Mouse (Mus musculus) neural tube, embryonic 13.5 days (tissue): ENCODE measurements at regions not wholly inside any gene's neighbourhood (a gene's known extent, or its start where the extent isn't known, plus 50 kb on each side); places are given as distances from the start of the nearest gene placed in this dataset.

Experiments used
- ATAC-seq: fragments of 200-750 bp; cut with Nextera tagmentation; 2 replicates; pipeline ENCODE4 v1.8.0; 2017; ENCODE audit warnings: low read depth, mild to moderate bottlenecking, moderate TSS enrichment, moderate library complexity
- H3K27ac ChIP-seq: fragments of 300-500 bp; sonication (generic); replicated peaks from 2 replicates; pipeline ENCODE4 v1.5.1; 2015; ENCODE audit warnings: moderate library complexity, mild to moderate bottlenecking, inconsistent platforms
- H3K27me3 ChIP-seq: fragments of 300-500 bp; sonication (generic); 2 replicates; pipeline ENCODE4 v1.6.1; 2015; ENCODE audit warnings: mild to moderate bottlenecking, inconsistent platforms
- H3K36me3 ChIP-seq: fragments of 300-500 bp; sonication (generic); 2 replicates; pipeline ENCODE4 v1.6.1; 2015; ENCODE audit warnings: mild to moderate bottlenecking, inconsistent platforms
- H3K4me1 ChIP-seq: fragments of 300-500 bp; sonication (generic); replicated peaks from 2 replicates; pipeline ENCODE4 v1.6.1; 2015; ENCODE audit warnings: inconsistent platforms
- H3K4me2 ChIP-seq: fragments of 300-500 bp; sonication (generic); 2 replicates; pipeline ENCODE4 v1.6.1; 2015; ENCODE audit warnings: inconsistent platforms, mild to moderate bottlenecking, moderate library complexity
- H3K4me3 ChIP-seq: fragments of 300-500 bp; sonication (generic); 2 replicates; pipeline ENCODE4 v1.5.1; 2015; ENCODE audit warnings: mild to moderate bottlenecking, inconsistent platforms
- H3K9ac ChIP-seq: fragments of 300-500 bp; sonication (generic); 2 replicates; pipeline ENCODE4 v1.6.1; 2015; ENCODE audit warnings: moderate library complexity, mild to moderate bottlenecking, inconsistent platforms
- H3K9me3 ChIP-seq: fragments of 300-500 bp; sonication (generic); 2 replicates; pipeline ENCODE4 v1.6.1; 2016; ENCODE audit warnings: inconsistent platforms
- WGBS: fragments of 180-500 bp; shearing (Covaris S2); methylation state at CpG from one replicate; pipeline ENCODE4 v1.1.7; 2015; 5-methylcytosine and 5-hydroxymethylcytosine counted together

GRCm38 (mm10) chr2:61450731-61451130, 127.7 kb upstream of the Tank start:
- WGBS: 87% methylated on average over 3 of the region's 3 CpGs
- H3K4me2 ChIP-seq: no peak overlapping the region

DNA sequence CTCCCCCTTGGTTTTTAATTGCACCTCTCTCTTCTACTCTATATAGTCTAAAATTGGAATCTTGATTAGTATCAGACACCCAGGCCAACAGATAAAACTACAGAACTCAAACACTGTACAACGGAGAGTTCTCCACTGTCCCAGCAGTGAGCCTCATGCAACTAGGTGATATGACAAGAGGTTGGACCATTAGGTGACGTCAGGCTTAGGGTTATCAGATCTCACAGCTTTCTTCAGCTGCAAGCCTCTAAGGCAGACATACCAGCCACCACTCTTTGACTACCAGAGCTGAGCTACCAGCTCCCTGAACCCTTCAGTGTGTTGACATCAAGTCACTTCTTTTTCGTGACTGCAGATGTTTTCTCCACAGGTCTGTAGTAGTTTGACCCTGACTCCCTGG, 141.8 kb upstream of the Tank start:
- Histone ChIP-seq H3K27me3 (no peaks in the 10 kb centered on the region), H3K4me3 (no peak overlapping the region), H3K4me2 (no peak overlapping the region), H3K4me1 (no peaks in the 10 kb centered on the region), H3K9me3 (no peaks in the 10 kb centered on the region), H3K36me3 (no peaks in the 10 kb centered on the region), H3K9ac (no peak overlapping the region), H3K27ac (no peak overlapping the region)
- no peak for ATAC-seq
- WGBS: 85% methylated on average over 3 of the region's 3 CpGs

More at GRCm38 (mm10) chr2:61450731-61451130, 127.7 kb upstream of the Tank start:
- no peak overlapping the region for H3K9ac ChIP-seq
- no peaks in the 10 kb centered on the region for H3K36me3 ChIP-seq
- peaks cover 12% of the 10 kb centered on the region; the same call in 1 of the 2 replicates for H3K4me1 ChIP-seq
- no peak overlapping the region for H3K27ac ChIP-seq
- H3K9me3 ChIP-seq: no peaks in the 10 kb centered on the region
- H3K4me3 ChIP-seq: no peak overlapping the region
- no peak for ATAC-seq
- H3K27me3 ChIP-seq: no peaks in the 10 kb centered on the region

- 98% methylated on average over 7 of the region's 7 CpGs for WGBS
- Histone ChIP-seq H3K4me3 (no peak overlapping the region), H3K27ac (no peak overlapping the region), H3K9ac (no peak overlapping the region), H3K4me2 (no peak overlapping the region), H3K27me3 (no peaks in the 10 kb centered on the region), H3K4me1 (peaks cover 5% of the 10 kb centered on the region), H3K36me3 (no peaks in the 10 kb centered on the region), H3K9me3 (no peaks in the 10 kb centered on the region)
- ATAC-seq: no peak
These were observed 170.5 kb upstream of the Tank start for GRCm38 (mm10) chr2:61407881-61408280.

GRCm38 (mm10) chr2:61406104-61406751, 172.2 kb upstream of the Tank start:
- peaks cover 12% of the 10 kb centered on the region for H3K4me1 ChIP-seq
- H3K9me3 ChIP-seq: no peaks in the 10 kb centered on the region
- no peak for ATAC-seq
- no peaks in the 10 kb centered on the region for H3K36me3 ChIP-seq
- no peak overlapping the region for H3K27ac ChIP-seq
- no peak overlapping the region for H3K9ac ChIP-seq
- WGBS: 88% methylated on average over 8 of the region's 8 CpGs
- no peak overlapping the region for H3K4me3 ChIP-seq
- no peaks in the 10 kb centered on the region for H3K27me3 ChIP-seq
- no peak overlapping the region for H3K4me2 ChIP-seq

GRCm38 (mm10) chr2:61405261-61405660, 173.1 kb upstream of the Tank start:
- 64% methylated on average over 4 of the region's 4 CpGs for WGBS
- Histone ChIP-seq H3K4me1 (peaks cover 14% of the 10 kb centered on the region), H3K9ac (no peak overlapping the region), H3K27ac (no peak overlapping the region), H3K9me3 (no peaks in the 10 kb centered on the region), H3K27me3 (no peaks in the 10 kb centered on the region), H3K4me3 (no peak overlapping the region), H3K4me2 (no peak overlapping the region), H3K36me3 (no peaks in the 10 kb centered on the region)
- ATAC-seq: no peak

GRCm38 (mm10) chr2:61402588-61403487, 175.5 kb upstream of the Tank start:
- no peaks in the 10 kb centered on the region for H3K9me3 ChIP-seq
- WGBS: 4% methylated on average over 15 of the region's 15 CpGs
- H3K4me2 ChIP-seq: peak overlapping the region; percentile 64
- H3K9ac ChIP-seq: peak overlapping the region; percentile 62
- peaks cover 26% of the 10 kb centered on the region for H3K4me1 ChIP-seq
- no peaks in the 10 kb centered on the region for H3K27me3 ChIP-seq
- no peaks in the 10 kb centered on the region for H3K36me3 ChIP-seq
- peak overlapping the region; percentile 40 for H3K4me3 ChIP-seq
- peak; percentile 47 for ATAC-seq
- peak overlapping the region; percentile 35 for H3K27ac ChIP-seq

DNA sequence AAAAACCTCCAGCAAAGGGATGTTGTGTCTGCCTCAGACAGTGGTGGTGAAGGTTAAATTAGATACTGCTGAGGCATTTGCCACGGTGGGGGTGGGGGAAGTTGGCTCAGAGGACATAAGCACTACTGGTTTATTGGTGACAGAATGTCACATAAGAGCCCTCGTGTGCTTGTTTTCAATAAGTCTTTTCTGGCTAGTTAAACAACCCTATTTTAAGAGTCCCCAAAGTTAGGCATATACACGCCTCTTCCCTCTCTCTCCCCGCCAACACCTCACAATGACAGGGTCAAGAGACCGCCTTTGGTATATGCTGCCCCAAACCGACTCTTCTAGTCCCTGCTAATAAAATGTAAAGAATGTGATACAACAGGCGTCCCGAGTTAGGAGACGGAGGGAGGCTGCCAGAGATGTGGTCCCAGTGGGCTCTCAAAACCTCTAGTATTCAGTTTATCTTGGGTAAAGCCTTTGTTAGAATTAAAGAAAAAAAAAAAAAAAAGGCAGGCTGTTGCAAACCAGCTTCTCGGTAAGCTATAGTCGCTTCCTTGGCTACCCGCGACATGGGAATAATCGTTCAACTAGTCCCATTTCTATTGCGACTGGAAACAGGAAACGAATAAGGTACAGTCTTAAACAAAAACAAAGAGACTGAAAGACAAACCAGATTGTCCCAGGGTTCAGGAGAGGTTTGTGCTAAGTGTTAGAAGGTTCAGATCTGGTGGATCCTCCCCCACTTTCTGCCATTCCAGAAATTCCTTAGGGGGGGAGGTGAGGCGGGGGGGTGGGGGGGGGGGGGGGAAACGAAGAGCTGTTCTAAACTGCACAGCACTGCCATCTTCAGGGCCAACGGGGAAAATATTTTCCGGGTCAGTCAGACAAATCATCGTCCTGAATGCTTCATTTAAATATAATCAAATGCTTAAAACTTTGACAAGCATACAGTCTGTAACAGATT, 176.5 kb upstream of the Tank start:
- peak overlapping the region; percentile 62 for H3K9ac ChIP-seq

DNA sequence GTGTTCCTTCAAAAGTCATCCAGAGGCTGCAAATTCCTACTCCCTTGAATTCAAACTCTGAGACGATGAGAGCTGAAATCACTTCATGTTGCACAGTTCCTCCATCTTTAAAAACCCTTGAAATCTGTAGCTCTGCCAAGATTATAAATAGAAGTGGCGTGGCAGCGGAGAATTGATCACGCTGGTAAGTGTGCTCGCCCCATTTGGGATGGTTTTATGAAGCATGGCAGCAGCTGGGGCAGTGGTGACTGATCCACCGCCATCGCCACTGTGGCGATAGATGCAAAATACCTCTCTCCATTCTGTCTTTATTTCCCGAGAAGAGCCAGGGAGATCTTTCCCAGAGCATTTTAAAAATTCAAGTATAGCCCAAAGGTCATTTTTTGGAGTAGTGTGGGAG, 179.8 kb upstream of the Tank start:
- H3K27ac ChIP-seq: peak overlapping the region; percentile 64
- H3K9ac ChIP-seq: no peak overlapping the region
- no peaks in the 10 kb centered on the region for H3K9me3 ChIP-seq
- peaks cover 26% of the 10 kb centered on the region for H3K4me1 ChIP-seq
- 37% methylated on average over 9 of the region's 9 CpGs for WGBS
- no peaks in the 10 kb centered on the region for H3K27me3 ChIP-seq
- H3K36me3 ChIP-seq: no peaks in the 10 kb centered on the region
- peak overlapping the region; percentile 31 for H3K4me2 ChIP-seq
- no peak for ATAC-seq
- no peak overlapping the region for H3K4me3 ChIP-seq

More for the DNA sequence above, 176.5 kb upstream of the Tank start:
- peak overlapping the region; percentile 69 for H3K27ac ChIP-seq
- H3K4me3 ChIP-seq: peak overlapping the region; percentile 40
- H3K36me3 ChIP-seq: no peaks in the 10 kb centered on the region
- peak overlapping the region; percentile 64 for H3K4me2 ChIP-seq
- H3K27me3 ChIP-seq: no peaks in the 10 kb centered on the region
- WGBS: 1% methylated on average over 21 of the region's 21 CpGs
- H3K9me3 ChIP-seq: no peaks in the 10 kb centered on the region
- peak; percentile 86 for ATAC-seq
- H3K4me1 ChIP-seq: peaks cover 26% of the 10 kb centered on the region

- Histone ChIP-seq H3K9me3 (no peaks in the 10 kb centered on the region), H3K9ac (no peak overlapping the region), H3K4me3 (no peak overlapping the region), H3K27ac (no peak overlapping the region), H3K4me1 (peaks cover 5% of the 10 kb centered on the region; the same call in 1 of the 2 replicates), H3K4me2 (no peak overlapping the region), H3K27me3 (no peaks in the 10 kb centered on the region), H3K36me3 (no peaks in the 10 kb centered on the region)
- ATAC-seq: no peak
These were observed 188.8 kb upstream of the Tank start for GRCm38 (mm10) chr2:61389622-61390021.

- Histone ChIP-seq H3K9me3 (no peaks in the 10 kb centered on the region), H3K4me2 (no peak overlapping the region), H3K27me3 (no peaks in the 10 kb centered on the region), H3K4me3 (no peak overlapping the region), H3K4me1 (peaks cover 5% of the 10 kb centered on the region; the same call in 1 of the 2 replicates), H3K36me3 (no peaks in the 10 kb centered on the region), H3K9ac (no peak overlapping the region), H3K27ac (no peak overlapping the region)
- ATAC-seq: no peak
- 89% methylated on average over 1 of the region's 1 CpGs for WGBS
These were observed 189.2 kb upstream of the Tank start for GRCm38 (mm10) chr2:61389207-61389606.

- no peak for ATAC-seq
- Histone ChIP-seq H3K4me3 (no peak overlapping the region), H3K36me3 (no peaks in the 10 kb centered on the region), H3K27ac (no peak overlapping the region), H3K9me3 (no peaks in the 10 kb centered on the region), H3K27me3 (no peaks in the 10 kb centered on the region), H3K4me1 (peaks cover 5% of the 10 kb centered on the region; the same call in 1 of the 2 replicates), H3K9ac (no peak overlapping the region), H3K4me2 (no peak overlapping the region)
- 27% methylated on average over 5 of the region's 5 CpGs for WGBS
These were observed 190.8 kb upstream of the Tank start for GRCm38 (mm10) chr2:61387561-61387960.
